Mouse (Mus musculus) olfactory bulb, adult 2 months (tissue): ENCODE results near the gene Chpf. TPM values are rescaled to one million over a fixed set of nuclear protein-coding genes. Genes with fewer than 3 reads are reported as not detected.

ENCODE experiments used
- H3K27ac ChIP-seq: fragments of 200-500 bp; 2 replicates; pipeline ENCODE4 v1.5.1; 2012; ENCODE audit warnings: low read depth, low read length; ENCODE audit not compliant: insufficient read depth
- H3K4me1 ChIP-seq: fragments of 200-500 bp; 2 replicates; pipeline ENCODE4 v1.6.1; 2012; ENCODE audit warnings: low read length; ENCODE audit not compliant: control insufficient read depth, insufficient read depth
- H3K4me3 ChIP-seq: fragments of 200-500 bp; 2 replicates; pipeline ENCODE4 v1.5.1; 2012; ENCODE audit warnings: mild to moderate bottlenecking, low read depth, low read length, moderate library complexity; ENCODE audit not compliant: insufficient read depth
- CTCF ChIP-seq: fragments of 200-500 bp; IDR thresholded peaks from 2 replicates; pipeline ENCODE4 v1.5.1; 2012; ENCODE audit warnings: low read depth, mild to moderate bottlenecking, low read length, moderate library complexity; ENCODE audit not compliant: insufficient read depth
- POLR2A ChIP-seq: fragments of 200-500 bp; IDR thresholded peaks from 2 replicates; pipeline ENCODE4 v1.6.1; 2012; ENCODE audit warnings: mild to moderate bottlenecking, low read depth, low read length, moderate library complexity; ENCODE audit not compliant: insufficient read depth
- WGBS: fragments of 180-500 bp; shearing (Covaris S2); methylation state at CpG from one replicate; pipeline ENCODE4 v1.1.7; 2018; 5-methylcytosine and 5-hydroxymethylcytosine counted together
- polyA plus RNA-seq: library from polyadenylated mRNA; stranded (reverse); fragments of >200 nt; gene quantifications from 2 replicates; pipeline ENCODE4 v1.2.4, GENCODE M21; 2012; ENCODE audit warnings: low replicate concordance; ENCODE audit not compliant: missing spikeins, insufficient read depth, insufficient read length

The Chpf gene
- polyA plus RNA-seq, 1 experiment: not detected

DNA sequence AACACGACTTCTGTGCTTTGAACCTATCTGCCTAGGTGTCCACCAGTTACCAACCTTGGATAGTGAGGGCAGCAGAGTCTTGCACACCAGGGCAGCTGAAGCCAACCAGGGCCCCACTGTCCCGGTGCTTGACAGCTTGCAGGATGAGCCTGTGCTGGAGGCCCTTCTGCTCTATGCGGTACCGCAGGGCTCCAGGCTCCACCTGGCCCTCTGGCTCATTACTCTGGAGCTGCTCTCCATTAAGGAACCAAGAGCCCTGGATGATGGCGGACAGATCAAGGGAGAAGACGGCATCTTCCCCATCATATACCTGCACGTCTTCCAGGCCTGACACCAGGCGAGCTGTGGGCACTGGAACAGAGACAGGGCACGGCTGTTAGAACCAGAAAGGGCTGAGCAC is 22.8 kb upstream of the Chpf start:
- no peak overlapping the region for H3K27ac ChIP-seq
- TF ChIP-seq POLR2A: no peak
- TF ChIP-seq CTCF: no peak
- peaks cover 18% of the 10 kb centered on the region for H3K4me1 ChIP-seq
- H3K4me3 ChIP-seq: no peak overlapping the region
- over 99% methylated on average over 9 of the region's 9 CpGs for WGBS

DNA sequence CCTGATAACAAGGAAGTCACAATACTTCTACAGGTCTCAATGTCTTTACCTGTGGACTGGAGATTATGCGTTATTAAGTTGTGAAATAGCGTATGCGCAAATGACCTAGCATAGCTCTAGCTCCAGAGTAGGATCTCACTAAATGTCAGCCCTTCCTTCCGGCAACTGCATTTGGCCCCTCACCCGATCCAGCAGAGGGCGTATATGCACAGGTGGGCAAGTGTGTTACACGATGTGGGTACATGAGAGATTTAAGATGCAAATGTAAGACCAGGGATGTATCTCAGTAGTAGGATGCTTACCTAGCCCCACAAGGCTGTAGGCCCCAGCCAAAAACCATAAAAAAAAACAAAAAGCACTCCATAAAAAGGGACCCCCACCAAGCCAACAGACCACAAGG is 20.3 kb upstream of the Chpf start:
- peaks cover 8% of the 10 kb centered on the region for H3K4me1 ChIP-seq
- no peak overlapping the region for H3K4me3 ChIP-seq
- 80% methylated on average over 7 of the region's 7 CpGs for WGBS
- TF ChIP-seq POLR2A (no peak), CTCF (no peak)
- no peak overlapping the region for H3K27ac ChIP-seq

DNA sequence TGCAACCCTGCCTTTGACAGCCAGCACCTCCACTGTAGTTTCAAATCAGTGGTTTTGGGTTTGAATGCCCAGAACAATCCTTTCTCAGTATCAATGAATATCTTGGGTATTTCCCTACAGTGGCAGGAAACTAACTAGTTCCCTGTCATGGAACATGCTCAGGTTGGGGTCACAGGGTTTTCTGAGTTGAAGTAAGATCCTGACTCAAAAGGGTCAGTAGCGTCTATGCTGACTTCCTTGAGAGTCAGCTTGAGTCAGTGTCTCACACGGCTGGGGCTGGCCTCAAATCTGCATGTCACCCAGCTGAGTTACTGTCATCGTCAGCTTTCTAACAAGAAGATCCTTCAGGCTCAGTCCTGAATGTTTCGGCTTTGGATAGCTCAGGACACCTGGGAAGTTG is 19.8 kb upstream of the Chpf start:
- H3K27ac ChIP-seq: no peak overlapping the region
- H3K4me1 ChIP-seq: peaks cover 7% of the 10 kb centered on the region
- TF ChIP-seq CTCF (no peak), POLR2A (no peak)
- 95% methylated on average over 4 of the region's 4 CpGs for WGBS
- H3K4me3 ChIP-seq: no peak overlapping the region

DNA sequence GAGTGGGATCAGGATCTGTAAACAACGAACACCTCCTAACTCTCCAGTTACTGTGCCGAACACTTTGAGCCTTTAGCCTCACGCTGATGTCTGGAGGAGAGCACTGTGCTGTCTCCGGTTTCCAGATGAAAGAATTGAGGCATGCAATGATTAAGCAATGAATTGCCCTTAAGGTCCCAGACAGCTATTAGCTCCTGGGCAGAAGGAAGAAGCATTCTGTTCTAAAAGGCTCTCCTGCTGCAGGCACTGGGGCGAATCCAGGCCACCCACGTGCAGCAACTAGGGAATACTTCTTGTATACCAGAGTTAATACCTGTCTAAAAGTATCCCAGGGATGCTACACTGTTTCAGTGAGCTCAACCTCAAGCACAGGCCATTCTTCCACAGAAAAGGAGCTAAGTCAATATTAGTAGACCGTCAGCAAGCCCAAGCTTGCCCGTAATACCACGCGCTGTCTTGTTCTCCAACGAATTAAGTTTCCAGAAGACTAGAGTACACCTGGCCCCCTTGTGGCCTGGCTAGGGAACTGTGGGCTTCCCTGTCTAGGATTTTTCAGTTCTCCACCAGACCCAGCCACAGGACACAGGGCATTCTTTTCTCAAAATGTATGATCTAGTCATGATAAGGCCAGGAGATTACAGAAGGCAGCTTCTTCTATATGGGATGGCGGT is 15.9 kb upstream of the Chpf start:
- TF ChIP-seq POLR2A: no peak
- TF ChIP-seq CTCF: no peak
- H3K4me3 ChIP-seq: no peak overlapping the region
- no peak overlapping the region for H3K27ac ChIP-seq
- no peaks in the 10 kb centered on the region for H3K4me1 ChIP-seq
- WGBS: 53% methylated on average over 12 of the region's 12 CpGs

DNA sequence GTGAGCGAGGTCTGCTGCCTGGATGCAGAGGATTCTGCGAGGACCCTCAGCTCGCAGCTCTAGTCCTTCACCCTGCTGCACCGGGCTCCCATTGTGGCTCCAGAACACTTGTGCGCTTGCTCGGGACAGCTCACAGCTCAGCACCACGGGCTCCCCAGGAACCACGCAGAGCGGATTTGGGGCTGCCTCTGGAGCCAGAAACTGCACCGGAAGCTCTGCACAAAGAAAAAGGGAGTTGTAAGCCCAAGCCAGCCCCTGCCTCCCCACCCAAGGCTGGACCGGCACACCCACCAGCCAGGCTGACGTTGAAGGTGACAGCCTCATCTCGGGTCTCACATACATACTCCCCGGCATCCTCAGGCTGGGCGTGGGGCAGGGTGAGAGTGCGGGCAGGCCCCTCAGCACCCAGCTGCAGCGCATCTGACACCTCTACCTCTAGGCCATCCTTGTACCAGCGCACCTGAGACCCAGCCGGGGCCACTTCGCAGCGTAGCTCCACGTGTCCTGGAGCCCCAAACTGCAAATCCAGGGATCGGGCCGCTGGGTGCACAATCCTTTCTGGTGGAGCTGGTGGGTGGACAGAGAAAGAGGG is 13.6 kb upstream of the Chpf start:
- no peak overlapping the region for H3K4me3 ChIP-seq
- peaks cover 8% of the 10 kb centered on the region for H3K4me1 ChIP-seq
- H3K27ac ChIP-seq: no peak overlapping the region
- TF ChIP-seq POLR2A (no peak), CTCF (no peak)
- 67% methylated on average over 24 of the region's 24 CpGs for WGBS

DNA sequence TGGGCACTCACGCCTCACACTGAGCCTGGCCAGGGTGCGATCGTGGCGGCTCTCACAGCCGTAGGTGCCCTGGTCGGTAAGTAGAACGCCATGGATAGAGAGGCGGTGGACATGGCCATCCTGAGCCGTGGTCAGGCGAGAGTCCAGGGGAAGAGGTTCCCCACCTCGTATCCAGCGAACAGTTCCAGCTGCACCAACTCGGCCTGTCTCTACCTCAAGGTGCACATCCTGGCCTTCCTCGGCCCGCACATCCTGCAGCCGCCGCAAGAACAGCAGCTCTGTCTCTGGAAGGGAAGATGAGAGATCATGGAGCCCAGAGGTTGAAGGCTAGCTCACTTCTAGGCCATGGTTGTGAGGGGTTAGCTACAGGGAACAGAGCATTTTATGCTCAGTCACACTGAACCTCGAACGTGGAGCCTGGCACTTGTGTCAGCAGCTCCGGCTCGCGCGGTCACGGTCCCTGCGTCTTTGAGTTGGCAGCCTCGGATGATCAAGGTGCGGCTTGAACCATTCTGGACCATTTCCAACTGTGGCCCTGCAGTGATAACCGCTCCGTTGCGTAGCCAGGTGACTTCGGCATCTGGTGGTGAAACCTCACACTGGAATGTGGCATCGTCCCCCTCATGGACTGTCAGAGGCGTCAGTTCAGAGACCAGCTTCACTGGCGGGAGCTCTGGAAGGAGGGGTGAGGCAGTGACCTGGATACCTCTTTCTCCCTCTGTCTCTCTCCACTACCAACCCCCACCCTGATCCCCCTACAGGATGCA is 11.9 kb upstream of the Chpf start:
- Histone ChIP-seq H3K4me3 (no peak overlapping the region), H3K27ac (no peak overlapping the region), H3K4me1 (peaks cover 21% of the 10 kb centered on the region)
- TF ChIP-seq CTCF: no peak
- TF ChIP-seq POLR2A: no peak
- WGBS: 92% methylated on average over 34 of the region's 34 CpGs

DNA sequence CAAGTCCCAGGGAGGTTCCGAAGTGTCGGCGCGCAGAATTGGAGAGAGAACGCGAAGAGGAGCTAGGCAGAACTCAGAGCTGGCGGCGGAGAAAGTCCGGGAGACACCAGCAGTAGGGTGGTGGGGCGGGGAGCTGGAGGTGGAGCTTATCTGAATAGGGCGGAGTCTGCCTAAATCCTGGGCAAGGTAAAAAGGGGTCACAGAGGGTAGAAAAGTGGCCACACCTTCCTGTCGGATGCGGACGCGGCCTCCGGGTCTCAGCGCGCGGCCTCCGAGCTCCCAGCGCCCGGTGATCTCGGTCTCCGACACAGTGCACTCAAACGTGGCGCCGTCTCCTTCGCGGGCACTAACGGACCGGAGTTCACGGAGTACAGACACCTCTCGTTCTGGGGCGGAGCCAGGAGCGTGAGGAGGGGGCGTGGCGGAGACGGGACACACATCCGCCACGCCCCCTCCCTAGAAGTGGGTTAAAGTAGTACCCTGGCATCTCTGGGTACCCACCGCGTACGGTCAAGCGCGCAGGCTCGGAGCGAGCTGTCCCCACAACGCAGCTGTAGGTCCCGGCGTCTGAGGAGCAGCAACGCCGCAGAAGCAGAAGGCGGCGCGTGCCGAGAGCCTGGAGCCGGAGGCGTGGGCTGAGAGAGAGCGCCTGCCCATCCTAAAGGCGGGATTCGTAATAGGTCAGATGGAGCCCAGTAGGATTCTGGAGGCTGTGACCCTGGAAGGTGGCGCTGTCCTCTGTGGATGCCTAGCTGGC is 8.5 kb upstream of the Chpf start:
- H3K27ac ChIP-seq: no peak overlapping the region
- peaks cover 26% of the 10 kb centered on the region for H3K4me1 ChIP-seq
- WGBS: under 1% methylated on average over 62 of the region's 62 CpGs
- TF ChIP-seq POLR2A (no peak), CTCF (no peak)
- peak overlapping the region; percentile 56 for H3K4me3 ChIP-seq

DNA sequence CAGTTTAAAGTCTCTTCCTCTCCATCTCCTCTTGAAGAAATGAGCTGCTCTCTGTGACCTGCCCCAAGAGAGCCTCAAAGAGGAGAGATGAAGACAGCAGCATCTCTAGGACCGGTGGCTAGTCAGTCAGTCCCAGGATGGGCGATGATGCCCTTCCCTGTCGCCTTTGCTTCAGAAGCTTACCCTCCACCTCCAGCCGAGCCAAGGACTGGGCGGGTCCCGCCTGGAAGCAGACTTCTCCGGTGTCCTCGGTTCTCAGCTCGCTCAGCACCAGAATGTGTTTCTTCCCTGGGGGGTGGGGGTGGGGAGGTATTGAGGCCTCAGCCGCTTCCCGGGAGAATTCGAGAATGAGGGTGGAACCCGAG is 7.9 kb upstream of the Chpf start:
- no peak overlapping the region for H3K27ac ChIP-seq
- WGBS: 3% methylated on average over 13 of the region's 13 CpGs
- peak overlapping the region; percentile 56 for H3K4me3 ChIP-seq
- peaks cover 30% of the 10 kb centered on the region for H3K4me1 ChIP-seq
- TF ChIP-seq CTCF (no peak), POLR2A (no peak)
